Mouse (Mus musculus): Measurements from ENCODE around the gene Serhl.

- TF ChIP-seq CTCF (IDR thresholded peaks at IDR 0.05; ENCODE audit: extremely low read depth, insufficient read length, insufficient replicate concordance, low read depth, low read length) (no peak), POLR2A (IDR thresholded peaks at IDR 0.05; ENCODE audit: low read depth, low read length) (no peak)
Measured at GRCm38 (mm10) chr15:83162001-83162400, 72.7 kb downstream of the Serhl start.

Data from small intestine, adult 2 months (tissue).